Mouse (Mus musculus) inflammation-experienced regulatory T-cells, adult 6 months (primary cell): ENCODE data around the gene Camk2g. TPM values are rescaled to one million over a fixed set of nuclear protein-coding genes. Genes with fewer than 3 reads are reported as not detected.

Experiments used
- ATAC-seq: one replicate; pipeline ENCODE4 v1.8.0; 2017
- polyA plus RNA-seq, 3 experiments: library from polyadenylated mRNA; unstranded; fragments of 100-300 nt; shearing (Covaris generic); gene quantifications; one replicate each; pipeline ENCODE4 v1.2.1; 2017

Gene Camk2g
- 10 to 100 TPM; 30.7 to 50.9 (median 31.6) TPM for polyA plus RNA-seq

GRCm38 (mm10) chr14:20793758-20794531 is at the start of gene Camk2g:
Gene Camk2g, minus strand, starts transcription at chr14:20794088.
- ATAC-seq = peak; percentile 72

GRCm38 (mm10) chr14:20842629-20843028 is 48.7 kb upstream of the Camk2g start:
- no peak for ATAC-seq

GRCm38 (mm10) chr14:20841526-20841925 is 47.6 kb upstream of the Camk2g start:
- ATAC-seq = no peak

- no peak for ATAC-seq
These were observed 43.8 kb upstream of the Camk2g start for GRCm38 (mm10) chr14:20837681-20838080.

GRCm38 (mm10) chr14:20836905-20837376 is 43.1 kb upstream of the Camk2g start:
- peak; percentile 18 for ATAC-seq

- ATAC-seq = peak; percentile 89
These were observed 42.5 kb upstream of the Camk2g start, which contains the start of gene Plau for GRCm38 (mm10) chr14:20836171-20836904. Gene Plau, plus strand, starts transcription at chr14:20836660.

GRCm38 (mm10) chr14:20834136-20834535 is 40.2 kb upstream of the Camk2g start:
- ATAC-seq = no peak

GRCm38 (mm10) chr14:20833525-20833924 is 39.6 kb upstream of the Camk2g start:
- no peak for ATAC-seq

- ATAC-seq = no peak
These were observed 38.0 kb upstream of the Camk2g start for GRCm38 (mm10) chr14:20831915-20832314.

- no peak for ATAC-seq
These were observed 37.4 kb upstream of the Camk2g start for GRCm38 (mm10) chr14:20831141-20831910.

GRCm38 (mm10) chr14:20829523-20830366 is 35.9 kb upstream of the Camk2g start:
- ATAC-seq = no peak

GRCm38 (mm10) chr14:20828524-20828923 is 34.6 kb upstream of the Camk2g start:
- peak; percentile 60 for ATAC-seq

- no peak for ATAC-seq
These were observed 33.6 kb upstream of the Camk2g start for GRCm38 (mm10) chr14:20827491-20827890.

GRCm38 (mm10) chr14:20827061-20827460 is 33.2 kb upstream of the Camk2g start:
- ATAC-seq = no peak

- no peak for ATAC-seq
These were observed 31.6 kb upstream of the Camk2g start for GRCm38 (mm10) chr14:20825516-20825915.

- ATAC-seq = no peak
These were observed 30.6 kb upstream of the Camk2g start for GRCm38 (mm10) chr14:20824517-20824916.

- ATAC-seq = no peak
These were observed 21.6 kb upstream of the Camk2g start for GRCm38 (mm10) chr14:20815448-20815847.

- ATAC-seq = no peak
These were observed 18.0 kb upstream of the Camk2g start for GRCm38 (mm10) chr14:20811779-20812406.

GRCm38 (mm10) chr14:20811236-20811635 is 17.3 kb upstream of the Camk2g start:
- ATAC-seq = no peak

- ATAC-seq = no peak
These were observed 15.9 kb upstream of the Camk2g start for GRCm38 (mm10) chr14:20809820-20810219.

- no peak for ATAC-seq
These were observed 15.5 kb upstream of the Camk2g start for GRCm38 (mm10) chr14:20809349-20809748.
